Comparison of ENCODE assay signal across 8 mouse cellular contexts in the genomic region with DNA sequence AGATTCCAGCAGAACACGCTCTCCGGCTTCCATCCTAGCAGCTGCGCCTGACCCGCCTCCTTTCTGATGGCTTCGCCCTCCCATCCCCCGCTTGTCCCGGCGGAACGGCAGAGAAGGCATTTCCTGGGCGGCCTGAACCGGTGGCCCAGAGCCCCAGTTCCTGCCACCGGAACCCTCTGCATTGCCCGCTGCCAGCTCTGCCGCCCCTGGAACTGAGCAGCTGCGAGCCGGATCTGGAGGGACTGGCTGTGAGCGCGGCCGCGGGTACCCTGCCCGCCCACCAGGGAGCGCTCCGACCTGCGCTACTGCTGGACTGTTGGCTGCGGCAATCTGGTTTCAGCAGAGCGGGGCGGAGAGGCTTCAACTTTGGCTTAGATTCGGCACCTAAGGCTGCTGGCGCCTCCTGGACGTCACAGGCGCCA. TPM values are rescaled to one million over a fixed set of nuclear protein-coding genes. Genes with fewer than 3 reads are reported as not detected.
DNase-seq lines count a peak whose midpoint lies in the region; ATAC-seq and TF ChIP-seq lines count a peak whose summit lies in the region.

No protein-coding gene starts in this region.

- H3K4me1 ChIP-seq in erythroblast, embryonic 14.5 days (ENCODE audit: control insufficient read depth) = peaks cover 2% of the 10 kb centered on the region; the same call in 1 of the 2 replicates
- no peaks in the 10 kb centered on the region for H3K4me1 ChIP-seq in embryonic fibroblast, embryonic 13.5 days (ENCODE audit: control insufficient read depth, insufficient read depth, low read length)
- peaks cover 42% of the 10 kb centered on the region for H3K4me1 ChIP-seq in heart, embryonic 13.5 days
- peaks cover 35% of the 10 kb centered on the region for H3K4me1 ChIP-seq in kidney, embryonic 16.5 days (ENCODE audit: insufficient read depth, low read length)
- no peaks in the 10 kb centered on the region; a peak in 2 of 4 replicates for H3K4me1 ChIP-seq in liver, embryonic 14.5 days (replicated peaks; ENCODE audit: control insufficient read depth in 2 of 2, insufficient read depth in 2 of 2, low read length in 1 of 2)
- peaks cover 17% of the 10 kb centered on the region; the same call in 1 of the 2 replicates for H3K4me1 ChIP-seq in stomach, embryonic 14.5 days (ENCODE audit: control insufficient read depth, insufficient read depth, low read length)

- H3K4me2 ChIP-seq in heart, embryonic 13.5 days = peak overlapping the region; percentile 99
- H3K4me2 ChIP-seq in kidney, embryonic 16.5 days (replicated peaks; ENCODE audit: low read depth, low read length) = peak overlapping the region; percentile 57
- H3K4me2 ChIP-seq in liver, embryonic 14.5 days (ENCODE audit: low read depth) = peak overlapping the region; percentile 49; the same call in 1 of the 2 replicates
- peak overlapping the region; percentile 51 for H3K4me2 ChIP-seq in stomach, embryonic 14.5 days (replicated peaks; ENCODE audit: low read depth, low read length)

- no peaks in the 10 kb centered on the region for H3K36me3 ChIP-seq in erythroblast, embryonic 14.5 days (ENCODE audit: control insufficient read depth)
- H3K36me3 ChIP-seq in heart, embryonic 13.5 days = no peaks in the 10 kb centered on the region
- H3K36me3 ChIP-seq in kidney, embryonic 16.5 days (ENCODE audit: insufficient read depth, low read length) = no peaks in the 10 kb centered on the region
- H3K36me3 ChIP-seq in liver, embryonic 14.5 days (replicated peaks; ENCODE audit: control insufficient read depth, insufficient read depth, low read depth) = no peaks in the 10 kb centered on the region
- H3K36me3 ChIP-seq in stomach, embryonic 14.5 days (ENCODE audit: control insufficient read depth, insufficient read depth, low read length) = no peaks in the 10 kb centered on the region

- H3K9ac ChIP-seq in heart, embryonic 13.5 days = peak overlapping the region; percentile 70
- H3K9ac ChIP-seq in kidney, embryonic 16.5 days (replicated peaks; ENCODE audit: low read length) = peak overlapping the region; percentile 33; the same call in 1 of the 2 replicates
- no peak overlapping the region for H3K9ac ChIP-seq in liver, embryonic 14.5 days (replicated peaks)
- no peak overlapping the region for H3K9ac ChIP-seq in stomach, embryonic 14.5 days (replicated peaks; ENCODE audit: low read depth, low read length)

- no peak for ATAC-seq in erythroblast, adult 5-6 weeks (replicated peaks; ENCODE audit: low FRiP score, poor library complexity, severe bottlenecking)
- ATAC-seq in heart, embryonic 13.5 days (ENCODE audit: extremely low read depth, insufficient number of reproducible peaks, low FRiP score, low TSS enrichment) = no peak
- peak; percentile 39 for ATAC-seq in kidney, embryonic 16.5 days (ENCODE audit: low FRiP score, low TSS enrichment)
- ATAC-seq in liver, embryonic 14.5 days (ENCODE audit: insufficient read depth) = 0 out of 2 replicates have a peak, but pooled peaks have one; percentile 14
- no peak; the same call in 1 of the 2 replicates for ATAC-seq in stomach, embryonic 14.5 days (ENCODE audit: insufficient number of reproducible peaks, insufficient read depth, low FRiP score, low read depth)

- DNase-seq in liver, embryonic 14.5 days (ENCODE audit: low read depth in 3 of 3, low spot score in 3 of 3) = no peak
- peak; percentile 82 to 85 for DNase-seq in natural killer cell, adult 2 months (ENCODE audit: low spot score in 2 of 2)

- peak overlapping the region; percentile 14 for H3K4me3 ChIP-seq in erythroblast, embryonic 14.5 days (replicated peaks)
- H3K4me3 ChIP-seq in embryonic fibroblast, embryonic 13.5 days (ENCODE audit: insufficient read depth, low read length) = no peak overlapping the region; the same call in 1 of the 2 replicates
- H3K4me3 ChIP-seq in heart, embryonic 13.5 days = peak overlapping the region; percentile 68
- peak overlapping the region; percentile 43 for H3K4me3 ChIP-seq in kidney, embryonic 16.5 days (ENCODE audit: low read length)
- H3K4me3 ChIP-seq in liver, embryonic 14.5 days (ENCODE audit: insufficient read depth in 1 of 2, low read depth in 2 of 2, low read length in 2 of 2) = peak overlapping the region in 1 of 2 experiments; percentile 5; a peak in 2 of 4 replicates
- H3K4me3 ChIP-seq in stomach, embryonic 14.5 days (ENCODE audit: low read depth, low read length) = peak overlapping the region; percentile 30

- no peak for TF ChIP-seq POLR2A in embryonic fibroblast, embryonic 13.5 days (IDR thresholded peaks at IDR 0.05; ENCODE audit: low read depth, low read length)

- no peak overlapping the region for H3K27ac ChIP-seq in embryonic fibroblast, embryonic 13.5 days (ENCODE audit: insufficient read depth, low read length)
- no peak overlapping the region for H3K27ac ChIP-seq in heart, embryonic 13.5 days (replicated peaks)
- peak overlapping the region; percentile 61; the same call in 1 of the 2 replicates for H3K27ac ChIP-seq in kidney, embryonic 16.5 days (ENCODE audit: low read length)
- H3K27ac ChIP-seq in liver, embryonic 14.5 days = no peak overlapping the region
- H3K27ac ChIP-seq in stomach, embryonic 14.5 days (ENCODE audit: low read length) = no peak overlapping the region

- peak; percentile 83 for TF ChIP-seq CTCF in embryonic fibroblast, embryonic 13.5 days (IDR thresholded peaks at IDR 0.05; ENCODE audit: borderline replicate concordance, insufficient read depth, low read length)
- peak; percentile 87 for TF ChIP-seq CTCF in liver, embryonic 14.5 days (IDR thresholded peaks at IDR 0.05; ENCODE audit: low read depth)

- peaks cover 3% of the 10 kb centered on the region; the same call in 1 of the 2 replicates for H3K9me3 ChIP-seq in erythroblast, embryonic 14.5 days (ENCODE audit: control insufficient read depth, low read length)
- no peaks in the 10 kb centered on the region for H3K9me3 ChIP-seq in heart, embryonic 13.5 days
- no peaks in the 10 kb centered on the region for H3K9me3 ChIP-seq in kidney, embryonic 16.5 days (ENCODE audit: low read length)
- H3K9me3 ChIP-seq in liver, embryonic 14.5 days (ENCODE audit: control insufficient read depth, low read length) = no peaks in the 10 kb centered on the region
- no peaks in the 10 kb centered on the region for H3K9me3 ChIP-seq in stomach, embryonic 14.5 days (ENCODE audit: control insufficient read depth, low read depth, low read length)

- H3K27me3 ChIP-seq in erythroblast, embryonic 14.5 days (ENCODE audit: control insufficient read depth) = peaks cover 67% of the 10 kb centered on the region
- H3K27me3 ChIP-seq in heart, embryonic 13.5 days (replicated peaks) = peaks cover 71% of the 10 kb centered on the region
- peaks cover 38% of the 10 kb centered on the region; the same call in 1 of the 2 replicates for H3K27me3 ChIP-seq in kidney, embryonic 16.5 days (ENCODE audit: insufficient read depth, low read length)
- peaks cover 58% of the 10 kb centered on the region for H3K27me3 ChIP-seq in liver, embryonic 14.5 days (ENCODE audit: control insufficient read depth, insufficient read depth, low read length)
- H3K27me3 ChIP-seq in stomach, embryonic 14.5 days (ENCODE audit: control insufficient read depth, insufficient read depth, low read length) = 0 out of 2 replicates have a peak, but pooled peaks cover 14% of the 10 kb centered on the region

- 1% methylated on average over 31 of the region's 31 CpGs for WGBS in heart, embryonic 13.5 days
- WGBS in kidney, embryonic 16.5 days = under 1% methylated on average over 31 of the region's 31 CpGs
- WGBS in liver, embryonic 14.5 days (ENCODE audit: insufficient replicate concordance) = under 1% methylated on average over 31 of the region's 31 CpGs
- under 1% methylated on average over 31 of the region's 31 CpGs for WGBS in stomach, embryonic 14.5 days

- TF ChIP-seq EP300 in liver, embryonic 14.5 days (IDR thresholded peaks at IDR 0.05; ENCODE audit: low read depth) = no peak

RNA-seq across cellular contexts. Expression of gene Hs3st3b1, which starts 3.1 kb away (rescaled TPM):
- polyA plus RNA-seq in erythroblast, embryonic 14.5 days (2012) = 0.01 TPM in 2 replicates
- not detected in 2 replicates for total RNA-seq in erythroblast, adult 5-6 weeks (2015; ENCODE audit: low replicate concordance)
- 1.1 TPM in 1 of 2 replicates, not detected in the other for total RNA-seq in erythroblast, adult 5-6 weeks (2017; ENCODE audit: low replicate concordance)
- polyA plus RNA-seq in embryonic fibroblast, embryonic 13.5 days (2011; ENCODE audit: insufficient read length, low read depth, missing spikeins) = 5.7 and 7.0 TPM in 2 replicates
- polyA plus RNA-seq in heart, embryonic 13.5 days (2015; fragmentation: Nextera tagmentation; extraction: Ambion mirVana) = 2.2 and 2.7 TPM in 2 replicates
- 33.4 and 34.0 TPM in 2 replicates for polyA plus RNA-seq in kidney, embryonic 16.5 days (2015; fragmentation: Nextera tagmentation; extraction: Ambion mirVana)
- 7.8 and 8.0 TPM in 2 replicates for polyA plus RNA-seq in liver, embryonic 14.5 days (2012; rRNA removed)
- 10.4 and 12.1 TPM in 2 replicates for polyA plus RNA-seq in liver, embryonic 14.5 days (2014; fragmentation: Nextera tagmentation; extraction: Ambion mirVana)
- polyA plus RNA-seq in stomach, embryonic 14.5 days (2014; fragmentation: Nextera tagmentation; extraction: Ambion mirVana) = 11.1 and 11.4 TPM in 2 replicates

Comparison
In these comparisons a context has a peak if more than half of its experiments do, and no peak if none do; other contexts are left out.
1. ATAC-seq: peak in kidney, embryonic 16.5 days (single experiment) and liver, embryonic 14.5 days (single experiment); none in erythroblast, adult 5-6 weeks (single experiment), heart, embryonic 13.5 days (single experiment) and stomach, embryonic 14.5 days (single experiment).
2. H3K4me2 ChIP-seq: peak in every context shown above with its lines; median percentile 99 in heart, embryonic 13.5 days; 57 in kidney, embryonic 16.5 days; 51 in stomach, embryonic 14.5 days; 49 in liver, embryonic 14.5 days.
3. H3K9ac ChIP-seq: peak in heart, embryonic 13.5 days (single experiment) and kidney, embryonic 16.5 days (single experiment); none in liver, embryonic 14.5 days (single experiment) and stomach, embryonic 14.5 days (single experiment).
4. DNase-seq: peak in natural killer cell, adult 2 months (2 of 2); none in liver, embryonic 14.5 days (0 of 3).